Mouse (Mus musculus) erythroblast, adult 5-6 weeks (primary cell): Measurements from ENCODE around the gene Galr2. TPM values are rescaled to one million over a fixed set of nuclear protein-coding genes. Genes with fewer than 3 reads are reported as not detected.

Source experiments
- ATAC-seq: replicated peaks from 2 replicates; pipeline ENCODE4 v1.8.0; 2016; ENCODE audit warnings: moderate number of reproducible peaks, mild to moderate bottlenecking, moderate TSS enrichment, inconsistent platforms; ENCODE audit not compliant: poor library complexity, low FRiP score, severe bottlenecking
- total RNA-seq, 2 experiments: library from RNA; stranded (forward) in 1 of 2; stranded (reverse) in 1 of 2; fragments of 150-400 nt in 1 of 2; fragments of 200-764, 138-1000 nt in 1 of 2; gene quantifications; 2 replicates each; pipeline versions ENCODE4 v1.2.3 to v1.2.4; 2015 to 2017; ENCODE audit warnings: low replicate concordance in 2 of 2

Gene Galr2
- total RNA-seq, 2 experiments from 2014 or later, result not detected

- ATAC-seq, result no peak
These were observed 24.7 kb downstream of the Galr2 start for GRCm38 (mm10) chr11:116305423-116305822.

- ATAC-seq, result peak; percentile 92
These were observed 25.6 kb downstream of the Galr2 start for GRCm38 (mm10) chr11:116306126-116306982.

- ATAC-seq, result 0 out of 2 replicates have a peak, but pooled peaks have one; percentile 1
These were observed 26.4 kb downstream of the Galr2 start, which contains the start of gene Exoc7 for GRCm38 (mm10) chr11:116307019-116307725. Exoc7 (minus strand) TSS chr11:116307233.

- peak; percentile 83 for ATAC-seq
These were observed 27.2 kb downstream of the Galr2 start for GRCm38 (mm10) chr11:116307762-116308531.

GRCm38 (mm10) chr11:116309601-116310000 is 28.9 kb downstream of the Galr2 start:
- no peak for ATAC-seq

GRCm38 (mm10) chr11:116311169-116311568 is 30.4 kb downstream of the Galr2 start:
- ATAC-seq, result no peak

- no peak for ATAC-seq
These were observed 31.6 kb downstream of the Galr2 start for GRCm38 (mm10) chr11:116312359-116312758.

- peak; percentile 85 for ATAC-seq
These were observed 38.2 kb downstream of the Galr2 start for GRCm38 (mm10) chr11:116318719-116319659.

- ATAC-seq, result no peak
These were observed 46.3 kb downstream of the Galr2 start for GRCm38 (mm10) chr11:116326963-116327603.

- ATAC-seq, result no peak
These were observed 48.8 kb downstream of the Galr2 start for GRCm38 (mm10) chr11:116329314-116330210.

GRCm38 (mm10) chr11:116330211-116330518 is 49.4 kb downstream of the Galr2 start:
- no peak for ATAC-seq

GRCm38 (mm10) chr11:116332232-116332982 is 51.7 kb downstream of the Galr2 start:
- ATAC-seq, result no peak

GRCm38 (mm10) chr11:116332983-116333270 is 52.2 kb downstream of the Galr2 start:
- no peak for ATAC-seq
